Mouse (Mus musculus) retina, embryonic 14.5 days (tissue): Measurements from ENCODE around the gene Zfp146.
A peak's percentile ranks its signal among the peaks of the same experiment; 100 is the strongest.
"Not testable (repeated sequence)": the region's sequence is repeated elsewhere in the genome, so short reads cannot be mapped to it uniquely, and the experiment has no call there.

Experiments used
- DNase-seq: peaks from one replicate; pipeline ENCODE4 v3.0.0-alpha.2; 2015; ENCODE audit warnings: low spot score

The Zfp146 gene

GRCm38 (mm10) chr7:30121308-30122187, 48.0 kb downstream of the Zfp146 start, which contains the start of gene Zfp382:
Gene Zfp382 (plus strand): TSS chr7:30121942.
- DNase-seq, result peak; percentile 94

- not testable (repeated sequence) for DNase-seq
These were observed 51.6 kb downstream of the Zfp146 start for GRCm38 (mm10) chr7:30117935-30118334.

DNA sequence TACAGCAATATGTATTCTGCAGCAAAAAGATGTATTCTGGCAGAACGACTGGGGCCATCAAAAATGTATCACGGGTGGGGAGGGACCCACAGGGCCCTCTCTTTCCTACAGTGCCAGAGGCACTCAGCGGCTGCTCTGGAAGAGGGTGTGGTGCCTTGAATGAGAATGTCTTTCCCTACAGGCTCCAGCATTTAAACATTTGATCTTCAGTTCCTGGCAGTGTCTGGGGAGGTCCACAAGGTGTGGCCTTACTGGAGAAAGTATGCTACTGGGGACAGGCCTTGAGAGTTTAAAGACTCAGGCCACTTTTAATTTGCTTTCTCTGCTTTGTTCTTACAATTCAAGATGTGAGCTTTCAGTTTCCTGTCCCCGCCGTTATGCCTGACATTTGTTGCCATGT, 53.5 kb downstream of the Zfp146 start:
- no peak for DNase-seq
